In the genomic region with DNA sequence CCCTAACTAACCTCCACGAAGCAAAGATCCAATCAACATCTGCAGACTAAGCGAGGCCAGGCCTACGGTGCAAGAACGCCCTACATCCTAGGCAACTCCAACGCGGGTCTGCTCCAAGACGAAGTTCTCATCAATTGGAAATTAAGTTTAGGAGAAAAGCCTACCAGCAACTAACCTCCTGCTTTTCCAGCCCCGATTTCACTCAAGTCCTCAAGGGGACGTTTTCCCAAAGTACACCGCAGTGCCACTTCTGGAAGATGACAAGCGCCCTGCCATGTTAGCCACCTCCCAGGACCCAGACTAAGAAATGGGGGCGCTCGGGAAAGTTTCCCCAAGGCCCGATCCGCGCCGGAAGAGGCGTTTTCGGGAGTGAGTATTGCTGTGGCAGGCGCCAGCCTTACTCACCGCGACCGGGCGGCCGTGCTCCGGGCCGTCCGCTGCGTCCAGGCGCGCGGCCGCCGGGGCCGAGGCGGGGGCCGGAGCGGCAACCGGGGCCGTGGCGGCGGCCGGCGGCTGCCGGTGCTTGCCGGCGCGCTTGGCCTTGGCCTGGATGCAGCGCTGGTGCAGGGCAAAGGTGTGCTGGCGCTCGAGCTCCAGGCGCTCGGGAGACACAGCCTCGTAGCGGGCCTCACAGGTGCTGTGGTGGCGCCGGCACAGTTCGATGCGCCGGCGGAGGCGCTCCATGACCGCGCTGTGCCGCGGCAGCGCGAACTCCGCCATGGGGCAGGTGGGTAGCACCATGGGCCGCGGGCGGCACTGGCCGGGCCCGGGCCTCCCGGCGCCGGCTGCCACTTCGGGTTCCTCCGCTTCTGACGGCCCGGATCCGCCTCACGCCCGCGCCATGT, we compare ENCODE assay signal across 8 mouse cellular contexts. TPM values are rescaled to one million over a fixed set of nuclear protein-coding genes. Genes with fewer than 3 reads are reported as not detected.
DNase-seq lines count a peak whose midpoint lies in the region; ATAC-seq and TF ChIP-seq lines count a peak whose summit lies in the region.

No protein-coding gene starts in this region.

- peak; percentile 34 for DNase-seq in gastrocnemius, adult 18-20 months (ENCODE audit: low spot score)
- DNase-seq in gastrocnemius, postnatal 25 days: no peak
- DNase-seq in forebrain, postnatal 0 days: peak; percentile 52
- DNase-seq in left cerebral cortex, postnatal 10 days (ENCODE audit: extremely low spot score in 1 of 2, low spot score in 2 of 2): peak; percentile 31 to 63
- peak in 1 of 2 experiments; percentile 27 for DNase-seq in spleen, adult 2 months (ENCODE audit: low read depth in 1 of 2, low spot score in 2 of 2)

- peaks cover 7% of the 10 kb centered on the region; the same call in 1 of the 2 replicates for H3K4me1 ChIP-seq in bone marrow, adult 2 months (ENCODE audit: control insufficient read depth, insufficient read depth, low read length)
- peaks cover 8% of the 10 kb centered on the region for H3K4me1 ChIP-seq in forebrain, postnatal 0 days (ENCODE audit: insufficient read depth)
- peaks cover 14% of the 10 kb centered on the region for H3K4me1 ChIP-seq in hindbrain, embryonic 16.5 days (ENCODE audit: control insufficient read depth, insufficient read depth, low read depth, low read length)
- peaks cover 66% of the 10 kb centered on the region for H3K4me1 ChIP-seq in megakaryocyte, embryonic 14.5 days
- peaks cover 10% of the 10 kb centered on the region for H3K4me1 ChIP-seq in spleen, adult 2 months (ENCODE audit: control insufficient read depth, insufficient read depth, insufficient read length)

- H3K4me2 ChIP-seq in forebrain, postnatal 0 days (ENCODE audit: low read depth): peak overlapping the region; percentile 58
- peak overlapping the region; percentile 78 for H3K4me2 ChIP-seq in hindbrain, embryonic 16.5 days (ENCODE audit: low read length)

- H3K9ac ChIP-seq in forebrain, postnatal 0 days: peak overlapping the region; percentile 97
- H3K9ac ChIP-seq in hindbrain, embryonic 16.5 days (ENCODE audit: low read depth, low read length): peak overlapping the region; percentile 97

- no peaks in the 10 kb centered on the region for H3K27me3 ChIP-seq in forebrain, postnatal 0 days (ENCODE audit: insufficient read depth, low read length)
- H3K27me3 ChIP-seq in hindbrain, embryonic 16.5 days (replicated peaks; ENCODE audit: control insufficient read depth, insufficient read depth, low read length): no peaks in the 10 kb centered on the region
- no peaks in the 10 kb centered on the region for H3K27me3 ChIP-seq in megakaryocyte, embryonic 14.5 days (replicated peaks)
- no peaks in the 10 kb centered on the region for H3K27me3 ChIP-seq in spleen, adult 2 months (ENCODE audit: control insufficient read depth, insufficient read depth, low read length)

- intact Hi-C loops in left cerebral cortex, postnatal 10 days (cut with DNase I): loop anchor here (5.0 kb wide), 2 partner anchors 59 to 71 kb away; no protein-coding TSS in a partner anchor

- peak; percentile 73 for ATAC-seq in forebrain, postnatal 0 days
- ATAC-seq in hindbrain, embryonic 16.5 days: peak; percentile 82

- H3K36me3 ChIP-seq in forebrain, postnatal 0 days (ENCODE audit: insufficient read depth): peaks cover 16% of the 10 kb centered on the region
- peaks cover 11% of the 10 kb centered on the region for H3K36me3 ChIP-seq in hindbrain, embryonic 16.5 days (ENCODE audit: control insufficient read depth, insufficient read depth, low read length)
- H3K36me3 ChIP-seq in megakaryocyte, embryonic 14.5 days (replicated peaks; ENCODE audit: low read length): peaks cover 68% of the 10 kb centered on the region
- H3K36me3 ChIP-seq in spleen, adult 2 months (ENCODE audit: control insufficient read depth, insufficient read depth, low read length): peaks cover 6% of the 10 kb centered on the region

- TF ChIP-seq CTCF in bone marrow, adult 2 months (IDR thresholded peaks at IDR 0.05; ENCODE audit: control insufficient read depth, insufficient read depth, low read length): no peak
- peak; percentile 28; the same call in 1 of the 2 replicates for TF ChIP-seq CTCF in forebrain, postnatal 0 days (IDR thresholded peaks at IDR 0.05; ENCODE audit: low read depth)
- no peak for TF ChIP-seq CTCF in spleen, adult 2 months (IDR thresholded peaks at IDR 0.05; ENCODE audit: extremely low read depth, insufficient read depth, insufficient read length, insufficient replicate concordance)

- H3K9me3 ChIP-seq in forebrain, postnatal 0 days (ENCODE audit: low read length): no peaks in the 10 kb centered on the region
- no peaks in the 10 kb centered on the region for H3K9me3 ChIP-seq in hindbrain, embryonic 16.5 days (ENCODE audit: control insufficient read depth, low read length)
- peaks cover 7% of the 10 kb centered on the region; the same call in 1 of the 2 replicates for H3K9me3 ChIP-seq in megakaryocyte, embryonic 14.5 days

- H3K27ac ChIP-seq in bone marrow, adult 2 months (ENCODE audit: control insufficient read depth, insufficient read depth, low read depth, low read length, poor library complexity): peak overlapping the region; percentile 99
- peak overlapping the region; percentile 98 for H3K27ac ChIP-seq in forebrain, postnatal 0 days (ENCODE audit: low read depth, low read length)
- peak overlapping the region; percentile 98 for H3K27ac ChIP-seq in hindbrain, embryonic 16.5 days (ENCODE audit: low read depth, low read length)
- H3K27ac ChIP-seq in spleen, adult 2 months (ENCODE audit: insufficient read depth, low read length): peak overlapping the region; percentile 94

- H3K4me3 ChIP-seq in bone marrow, adult 2 months (replicated peaks; ENCODE audit: control insufficient read depth, low read depth, low read length): peak overlapping the region; percentile 89
- peak overlapping the region; percentile 93 for H3K4me3 ChIP-seq in forebrain, postnatal 0 days (ENCODE audit: low read depth, low read length)
- peak overlapping the region; percentile 97 for H3K4me3 ChIP-seq in hindbrain, embryonic 16.5 days (ENCODE audit: low read length)
- H3K4me3 ChIP-seq in megakaryocyte, embryonic 14.5 days (replicated peaks): peak overlapping the region; percentile 94
- H3K4me3 ChIP-seq in spleen, adult 2 months (ENCODE audit: extremely low read depth, insufficient read depth, insufficient read length): peak overlapping the region; percentile 74

- peak; percentile 20; the same call in 1 of the 2 replicates for TF ChIP-seq POLR2A in bone marrow, adult 2 months (IDR thresholded peaks at IDR 0.05; ENCODE audit: borderline replicate concordance, control insufficient read depth, low read depth, low read length)
- no peak for TF ChIP-seq POLR2A in spleen, adult 2 months (IDR thresholded peaks at IDR 0.05; ENCODE audit: low read depth, low read length)

- WGBS in bone marrow, adult 2 months: 2% methylated on average over 85 of the region's 85 CpGs
- WGBS in forebrain, postnatal 0 days: under 1% methylated on average over 83 of the region's 85 CpGs
- under 1% methylated on average over 69 of the region's 85 CpGs for WGBS in hindbrain, embryonic 16.5 days
- WGBS in spleen, adult 2 months: under 1% methylated on average over 84 of the region's 85 CpGs

RNA-seq across cellular contexts. Expression of a gene that starts 0.6 kb away (rescaled TPM):
- 1 to 10 TPM; 4.9 to 7.4 TPM for total RNA-seq in gastrocnemius, adult 18-20 months (2021)
- total RNA-seq in gastrocnemius, postnatal 25 days (2021): 1 to 10 TPM; 5.1 to 5.8 TPM
- 1.8 and 9.2 TPM in 2 replicates for polyA plus RNA-seq in bone marrow, adult 2 months (2011; ENCODE audit: insufficient read depth, insufficient read length, low replicate concordance, missing spikeins)
- total RNA-seq in forebrain, postnatal 0 days (2014; rRNA removed): 8.2 and 10.8 TPM in 2 replicates
- polyA plus RNA-seq in forebrain, postnatal 0 days (2015; fragmentation: Nextera tagmentation; extraction: Ambion mirVana): 1.5 and 1.6 TPM in 2 replicates
- polyA plus RNA-seq in hindbrain, embryonic 16.5 days (2015; fragmentation: Nextera tagmentation; extraction: Ambion mirVana): 1.9 and 2.3 TPM in 2 replicates
- 1 to 10 TPM; 8.4 to 8.5 TPM for total RNA-seq in left cerebral cortex, postnatal 10 days (2021)
- polyA plus RNA-seq in megakaryocyte, embryonic 14.5 days (2012; ENCODE audit: insufficient read depth, low replicate concordance): 4.5 and 8.3 TPM in 2 replicates
- polyA plus RNA-seq in spleen, adult 2 months (2012; rRNA removed): 15.0 and 19.3 TPM in 2 replicates

RNA-seq across cellular contexts. Expression of a gene that starts 33.9 kb away (rescaled TPM):
- 100 to 1,000 TPM in 1 of 2 experiments, 10 to 100 TPM in 1; 92.2 to 110 TPM for total RNA-seq in gastrocnemius, adult 18-20 months (2021)
- 100 to 1,000 TPM in 1 of 2 experiments, 10 to 100 TPM in 1; 98.6 to 108 TPM for total RNA-seq in gastrocnemius, postnatal 25 days (2021)
- 160 and 195 TPM in 2 replicates for polyA plus RNA-seq in bone marrow, adult 2 months (2011; ENCODE audit: insufficient read depth, insufficient read length, low replicate concordance, missing spikeins)
- 237 and 298 TPM in 2 replicates for total RNA-seq in forebrain, postnatal 0 days (2014; rRNA removed)
- 182 and 233 TPM in 2 replicates for polyA plus RNA-seq in forebrain, postnatal 0 days (2015; fragmentation: Nextera tagmentation; extraction: Ambion mirVana)
- 303 and 304 TPM in 2 replicates for polyA plus RNA-seq in hindbrain, embryonic 16.5 days (2015; fragmentation: Nextera tagmentation; extraction: Ambion mirVana)
- 100 to 1,000 TPM; 375 to 412 TPM for total RNA-seq in left cerebral cortex, postnatal 10 days (2021)
- 4.5 and 79.1 TPM in 2 replicates for polyA plus RNA-seq in megakaryocyte, embryonic 14.5 days (2012; ENCODE audit: insufficient read depth, low replicate concordance)
- 23.2 and 23.5 TPM in 2 replicates for polyA plus RNA-seq in spleen, adult 2 months (2012; rRNA removed)

RNA-seq across cellular contexts. Expression of a gene that starts 53.1 kb away (rescaled TPM):
- 1 to 10 TPM in 1 of 2 experiments, under 1 TPM in 1; 0.89 to 2.7 TPM for total RNA-seq in gastrocnemius, adult 18-20 months (2021)
- 1 to 10 TPM; 2.9 to 3.7 TPM for total RNA-seq in gastrocnemius, postnatal 25 days (2021)
- polyA plus RNA-seq in bone marrow, adult 2 months (2011; ENCODE audit: insufficient read depth, insufficient read length, low replicate concordance, missing spikeins): 3.9 and 6.7 TPM in 2 replicates
- 1.5 and 6.1 TPM in 2 replicates for total RNA-seq in forebrain, postnatal 0 days (2014; rRNA removed)
- 6.1 TPM in 2 replicates for polyA plus RNA-seq in forebrain, postnatal 0 days (2015; fragmentation: Nextera tagmentation; extraction: Ambion mirVana)
- 2.2 and 3.4 TPM in 2 replicates for polyA plus RNA-seq in hindbrain, embryonic 16.5 days (2015; fragmentation: Nextera tagmentation; extraction: Ambion mirVana)
- 10 to 100 TPM; 11.3 to 11.4 TPM for total RNA-seq in left cerebral cortex, postnatal 10 days (2021)
- 10.5 and 22.9 TPM in 2 replicates for polyA plus RNA-seq in megakaryocyte, embryonic 14.5 days (2012; ENCODE audit: insufficient read depth, low replicate concordance)
- polyA plus RNA-seq in spleen, adult 2 months (2012; rRNA removed): 44.9 and 53.9 TPM in 2 replicates
